In the genomic region with DNA sequence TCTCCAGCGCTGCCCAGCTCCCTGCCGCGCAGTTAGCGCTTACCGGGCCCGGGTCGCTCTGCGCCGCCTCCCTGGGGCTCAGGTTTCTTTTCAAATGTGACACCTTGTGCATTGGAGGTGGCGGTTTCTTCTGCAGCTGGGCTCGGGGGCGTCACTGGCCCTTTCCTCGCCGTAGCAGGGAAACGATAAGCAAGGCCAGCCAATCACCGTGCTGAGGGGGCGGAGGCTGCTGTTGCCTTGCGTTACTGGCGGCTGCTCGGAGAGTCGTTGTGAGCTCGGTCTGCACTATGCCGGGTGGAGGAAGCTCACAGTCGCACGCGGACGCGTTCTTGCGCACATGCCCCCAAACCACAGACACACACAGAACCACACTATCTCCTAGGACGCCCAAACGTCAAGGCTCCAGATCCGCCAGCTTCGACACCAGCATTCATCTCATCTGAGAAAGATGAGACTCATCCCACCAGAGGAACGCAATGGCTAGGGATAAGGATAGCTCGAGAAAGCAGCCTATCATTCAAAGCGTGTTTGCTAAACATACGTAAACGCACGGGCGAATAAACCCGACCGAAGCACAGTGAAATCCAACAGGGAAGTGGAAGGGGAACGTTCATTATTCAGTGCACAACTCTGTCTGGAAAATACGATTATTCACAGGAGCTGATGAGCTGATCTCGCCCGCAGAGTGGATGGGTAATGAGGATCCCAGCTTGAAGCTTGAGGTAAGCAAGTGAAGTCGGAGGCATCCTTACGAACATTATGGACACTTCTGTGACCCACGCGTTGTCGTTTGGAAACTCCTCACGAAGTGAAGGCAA, we compare ENCODE assay signal across 8 mouse cellular contexts. TPM values are rescaled to one million over a fixed set of nuclear protein-coding genes. Genes with fewer than 3 reads are reported as not detected.
A peak's percentile ranks its signal among the peaks of the same experiment; 100 is the strongest.
DNase-seq lines count a peak whose midpoint lies in the region; ATAC-seq lines count a peak whose summit lies in the region.

Gene St8sia4, minus strand, starts transcription at position 137 of the 818 bp plus-strand sequence.

- peaks cover 18% of the 10 kb centered on the region for H3K27me3 ChIP-seq in heart, embryonic 14.5 days (ENCODE audit: control insufficient read depth, insufficient read depth, low read length)
- peaks cover 27% of the 10 kb centered on the region for H3K27me3 ChIP-seq in liver, embryonic 12.5 days (replicated peaks)
- H3K27me3 ChIP-seq in splenic B cell, adult 2 months (ENCODE audit: control insufficient read depth, insufficient read depth, low read length, poor library complexity, severe bottlenecking): no peaks in the 10 kb centered on the region

- H3K9ac ChIP-seq in heart, embryonic 14.5 days (ENCODE audit: low read length): peak within 1 kb of the TSS; percentile 61
- H3K9ac ChIP-seq in liver, embryonic 12.5 days: peak within 1 kb of the TSS; percentile 25

- ATAC-seq in erythroid progenitor cell, adult 5-6 weeks (replicated peaks; ENCODE audit: low FRiP score, poor library complexity, severe bottlenecking): peak; percentile 89
- peak; percentile 88 for ATAC-seq in heart, embryonic 14.5 days (ENCODE audit: insufficient number of reproducible peaks, insufficient read depth, low FRiP score, low read depth)
- peak; percentile 95 for ATAC-seq in liver, embryonic 12.5 days

- under 1% methylated on average over 52 of the region's 52 CpGs for WGBS in heart, embryonic 14.5 days
- WGBS in liver, embryonic 12.5 days (ENCODE audit: insufficient replicate concordance): under 1% methylated on average over 52 of the region's 52 CpGs

- H3K4me2 ChIP-seq in heart, embryonic 14.5 days (ENCODE audit: low read length): peak within 1 kb of the TSS; percentile 94
- peak within 1 kb of the TSS; percentile 77 for H3K4me2 ChIP-seq in liver, embryonic 12.5 days

- H3K4me1 ChIP-seq in heart, embryonic 14.5 days (ENCODE audit: control insufficient read depth in 2 of 2, insufficient read depth in 2 of 2, low read length in 2 of 2): peaks cover 0 to 14% of the 10 kb centered on the region in 2 experiments; a peak in 3 of 4 replicates
- peaks cover 24% of the 10 kb centered on the region for H3K4me1 ChIP-seq in liver, embryonic 12.5 days

- H3K36me3 ChIP-seq in heart, embryonic 14.5 days (ENCODE audit: control insufficient read depth, insufficient read depth, low read length): no peaks in the 10 kb centered on the region
- H3K36me3 ChIP-seq in liver, embryonic 12.5 days: no peaks in the 10 kb centered on the region
- H3K36me3 ChIP-seq in splenic B cell, adult 2 months (ENCODE audit: control insufficient read depth, insufficient read depth, low read length, poor library complexity, severe bottlenecking): no peaks in the 10 kb centered on the region

- DNase-seq in A20 (ENCODE audit: low read depth, low spot score): peak; percentile 97
- peak; percentile 86 for DNase-seq in brain, embryonic 18.5 days (ENCODE audit: low read depth, low spot score)
- DNase-seq in kidney, postnatal 10 days: peak; percentile 84
- peak; percentile 96 for DNase-seq in naive thymus-derived CD4-positive, alpha-beta T cell, adult 2 months (ENCODE audit: low read depth)
- peak; percentile 95 for DNase-seq in splenic B cell, adult 2 months (ENCODE audit: low read depth, low spot score)

- H3K4me3 ChIP-seq in heart, embryonic 14.5 days (ENCODE audit: control insufficient read depth in 1 of 2, insufficient read depth in 1 of 2, low read depth in 1 of 2, low read length in 2 of 2): peak within 1 kb of the TSS; percentile 55 to 57
- H3K4me3 ChIP-seq in liver, embryonic 12.5 days: peak within 1 kb of the TSS; percentile 58

- no peak within 1 kb of the TSS; a peak in 1 of 4 replicates for H3K27ac ChIP-seq in heart, embryonic 14.5 days (replicated peaks in 1 of 2; ENCODE audit: control insufficient read depth in 1 of 2, insufficient read depth in 1 of 2, low read depth in 2 of 2, low read length in 2 of 2)
- H3K27ac ChIP-seq in liver, embryonic 12.5 days: no peak within 1 kb of the TSS

- no peaks in the 10 kb centered on the region for H3K9me3 ChIP-seq in heart, embryonic 14.5 days (ENCODE audit: control insufficient read depth, low read length)
- H3K9me3 ChIP-seq in liver, embryonic 12.5 days (replicated peaks): no peaks in the 10 kb centered on the region

RNA-seq across cellular contexts. Expression of gene St8sia4, which starts in this region (rescaled TPM):
- total RNA-seq in erythroid progenitor cell, adult 5-6 weeks (2015; ENCODE audit: low replicate concordance): 18.7 and 21.4 TPM in 2 replicates
- 10.4 and 12.5 TPM in 2 replicates for total RNA-seq in erythroid progenitor cell, adult 5-6 weeks (2017; ENCODE audit: low replicate concordance)
- 1.9 and 2.0 TPM in 2 replicates for polyA plus RNA-seq in heart, embryonic 14.5 days (2014; fragmentation: Nextera tagmentation; extraction: Ambion mirVana)
- polyA plus RNA-seq in liver, embryonic 12.5 days (2016; fragmentation: Nextera tagmentation; extraction: Ambion mirVana): 2.1 and 2.4 TPM in 2 replicates
